ENCODE assay signal across 17 mouse cellular contexts in the genomic region with DNA sequence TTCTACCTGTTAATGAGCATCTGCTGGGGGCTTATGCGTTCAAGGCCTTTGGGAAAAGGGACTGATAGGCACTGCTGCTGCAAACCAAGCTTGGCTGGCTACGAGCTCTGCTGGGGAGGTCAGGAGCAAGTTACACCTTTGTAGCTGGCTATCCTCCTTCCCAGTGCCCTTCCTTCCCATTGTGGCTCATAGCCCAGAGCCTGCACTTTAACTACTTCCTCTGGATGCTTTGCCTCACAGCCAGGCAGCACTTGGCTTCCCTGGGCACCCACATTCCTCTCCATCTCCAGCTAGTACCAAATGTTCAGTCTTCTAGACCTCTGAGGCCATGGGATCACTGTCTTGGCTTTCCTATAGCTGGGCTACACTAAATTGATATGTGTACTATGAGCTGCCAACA.
DNase-seq lines count a peak whose midpoint lies in the region; ATAC-seq lines count a peak whose summit lies in the region.
"Had no signal": no experiment of that assay in that cellular context is flagged by ENCODE, and none has a peak within 500 bp of the region (broad histone marks: within the 10 kb centered on the region; RNA-seq: fewer than 3 reads in every experiment).

No protein-coding gene starts in this region.

- peak; percentile 16 for DNase-seq in cerebellum, adult 11 months
- no peak for DNase-seq in cerebellum, postnatal 4 days (ENCODE audit: low spot score in 2 of 2)
- DNase-seq in cerebellum, adult 11-12 months: peak; percentile 34
- peak; percentile 51 for DNase-seq in cerebellum, adult 9-11 months
- DNase-seq in liver: no peak
- DNase-seq in left cerebral cortex, adult 11 months (ENCODE audit: low spot score): no peak
- DNase-seq: adrenal gland, adult 2 months; adrenal gland, postnatal 25 days; gastrocnemius, adult 2 months; gastrocnemius, postnatal 25 days; kidney, adult 2 months had no signal

- ATAC-seq in limb, embryonic 12.5 days (ENCODE audit: insufficient number of reproducible peaks, insufficient read depth, low FRiP score, low TSS enrichment, low read depth): no peak
- ATAC-seq: intestine, embryonic 16.5 days had no signal

- no peak overlapping the region for H3K9ac ChIP-seq in limb, embryonic 12.5 days (replicated peaks)
- H3K9ac ChIP-seq: heart, embryonic 12.5 days; hindbrain, embryonic 14.5 days had no signal

- no peak overlapping the region for H3K4me3 ChIP-seq in limb, embryonic 12.5 days (replicated peaks)
- H3K4me3 ChIP-seq: gastrocnemius, adult 2 months; heart, embryonic 12.5 days; hindbrain, embryonic 10.5 days had no signal

- peaks cover 24% of the 10 kb centered on the region for H3K4me1 ChIP-seq in limb, embryonic 12.5 days (replicated peaks)
- H3K4me1 ChIP-seq: heart, embryonic 12.5 days; hindbrain, embryonic 10.5 days had no signal

- 57% methylated on average over 2 of the region's 2 CpGs for WGBS in limb, embryonic 12.5 days

- H3K27me3 ChIP-seq in limb, embryonic 12.5 days: no peaks in the 10 kb centered on the region
- H3K27me3 ChIP-seq: CH12.LX; heart, embryonic 12.5 days had no signal

- no peak overlapping the region for H3K4me2 ChIP-seq in limb, embryonic 12.5 days
- H3K4me2 ChIP-seq: heart, embryonic 12.5 days; hindbrain, embryonic 14.5 days had no signal

- H3K36me3 ChIP-seq in limb, embryonic 12.5 days: no peaks in the 10 kb centered on the region
- H3K36me3 ChIP-seq: heart, embryonic 12.5 days; hindbrain, embryonic 10.5 days had no signal

- H3K9me3 ChIP-seq in limb, embryonic 12.5 days: peaks cover 10% of the 10 kb centered on the region; the same call in 1 of the 2 replicates
- H3K9me3 ChIP-seq: hindbrain, embryonic 10.5 days had no signal

- H3K27ac ChIP-seq in limb, embryonic 12.5 days: peak overlapping the region; percentile 67
- H3K27ac ChIP-seq: gastrocnemius, adult 2 months; hindbrain, embryonic 10.5 days; hindbrain, embryonic 14.5 days had no signal

Comparison
In these comparisons a context has a peak if more than half of its experiments do, and no peak if none do; other contexts are left out.
1. DNase-seq: peak in cerebellum, adult 11 months (single experiment), cerebellum, adult 11-12 months (single experiment) and cerebellum, adult 9-11 months (single experiment); none in cerebellum, postnatal 4 days (0 of 2), liver (single experiment) and left cerebral cortex, adult 11 months (single experiment).